Comparison of ENCODE assay signal across 30 mouse cellular contexts in genomic region chr1:53859175-53859574, GRCm38 (mm10).
"Had no signal": no experiment of that assay in that cellular context is flagged by ENCODE, and none has a peak within 500 bp of the region (broad histone marks: within the 10 kb centered on the region; RNA-seq: fewer than 3 reads in every experiment).

No protein-coding gene starts in this region.

- H3K4me2 ChIP-seq: limb, embryonic 12.5 days; limb, embryonic 13.5 days; limb, embryonic 15.5 days; liver, embryonic 11.5 days; liver, embryonic 12.5 days; liver, embryonic 13.5 days; liver, embryonic 15.5 days; lung, embryonic 14.5 days; lung, embryonic 15.5 days; midbrain, embryonic 12.5 days; midbrain, embryonic 15.5 days; neural tube, embryonic 12.5 days had no signal

- H3K27me3 ChIP-seq: limb, embryonic 12.5 days; limb, embryonic 13.5 days; limb, embryonic 15.5 days; liver, embryonic 12.5 days; liver, embryonic 13.5 days; liver, embryonic 15.5 days; lung, embryonic 15.5 days; megakaryocyte, embryonic 14.5 days; midbrain, embryonic 12.5 days; midbrain, embryonic 15.5 days; neural tube, embryonic 12.5 days had no signal

- H3K4me3 ChIP-seq: limb, embryonic 10.5 days; limb, embryonic 12.5 days; limb, embryonic 13.5 days; limb, embryonic 15.5 days; liver, embryonic 12.5 days; liver, embryonic 13.5 days; liver, embryonic 15.5 days; lung, embryonic 15.5 days; megakaryocyte, embryonic 14.5 days; midbrain, embryonic 10.5 days; midbrain, embryonic 12.5 days; midbrain, embryonic 15.5 days; myocyte; neural tube, embryonic 12.5 days had no signal

- H3K9ac ChIP-seq: limb, embryonic 12.5 days; limb, embryonic 13.5 days; limb, embryonic 15.5 days; liver, embryonic 12.5 days; liver, embryonic 13.5 days; liver, embryonic 14.5 days; liver, embryonic 15.5 days; liver, postnatal 0 days; lung, embryonic 14.5 days; lung, embryonic 15.5 days; midbrain, embryonic 12.5 days; midbrain, embryonic 15.5 days; neural tube, embryonic 12.5 days had no signal

- DNase-seq: left cerebral cortex, postnatal 4 days; liver; liver, embryonic 13.5 days; liver, postnatal 0 days; lung, adult 18-20 months; lung, adult 2 months; lung, embryonic 14.5 days; lung, postnatal 10 days; lung, postnatal 14 days; lung, postnatal 36 days; lung, postnatal 4 days; midbrain, embryonic 14.5 days had no signal

- H3K27ac ChIP-seq: limb, embryonic 10.5 days; limb, embryonic 12.5 days; limb, embryonic 13.5 days; limb, embryonic 15.5 days; liver, embryonic 12.5 days; liver, embryonic 13.5 days; liver, embryonic 14.5 days; liver, embryonic 15.5 days; lung, embryonic 15.5 days; macrophage; midbrain, embryonic 10.5 days; midbrain, embryonic 12.5 days; midbrain, embryonic 15.5 days; neural tube, embryonic 12.5 days had no signal

- H3K9me3 ChIP-seq: limb, embryonic 10.5 days; limb, embryonic 12.5 days; limb, embryonic 13.5 days; limb, embryonic 15.5 days; liver, embryonic 12.5 days; liver, embryonic 13.5 days; liver, embryonic 15.5 days; lung, embryonic 15.5 days; megakaryocyte, embryonic 14.5 days; midbrain, embryonic 10.5 days; midbrain, embryonic 12.5 days; midbrain, embryonic 15.5 days; neural tube, embryonic 12.5 days had no signal

- H3K4me1 ChIP-seq: limb, embryonic 10.5 days; limb, embryonic 12.5 days; limb, embryonic 13.5 days; limb, embryonic 15.5 days; liver, embryonic 12.5 days; liver, embryonic 13.5 days; liver, embryonic 15.5 days; lung, embryonic 15.5 days; midbrain, embryonic 10.5 days; midbrain, embryonic 12.5 days; midbrain, embryonic 15.5 days; neural tube, embryonic 12.5 days had no signal

- H3K36me3 ChIP-seq: limb, embryonic 10.5 days; limb, embryonic 12.5 days; limb, embryonic 13.5 days; limb, embryonic 15.5 days; liver, embryonic 12.5 days; liver, embryonic 13.5 days; liver, embryonic 15.5 days; lung, embryonic 15.5 days; midbrain, embryonic 10.5 days; midbrain, embryonic 12.5 days; midbrain, embryonic 15.5 days; neural tube, embryonic 12.5 days had no signal

- ATAC-seq: liver, embryonic 12.5 days; liver, postnatal 0 days; lung, postnatal 0 days; midbrain, embryonic 15.5 days; midbrain, embryonic 16.5 days had no signal
